Mouse (Mus musculus) embryonic facial prominence, embryonic 14.5 days (tissue): ENCODE data around the gene Aqp3. TPM values are rescaled to one million over a fixed set of nuclear protein-coding genes. Genes with fewer than 3 reads are reported as not detected.

Experiments used
- ATAC-seq: fragments of 200-750 bp; cut with Nextera tagmentation; 2 replicates; pipeline ENCODE4 v1.8.0; 2017; ENCODE audit warnings: low read depth, moderate number of reproducible peaks, moderate TSS enrichment
- DNase-seq: peaks from one replicate; pipeline ENCODE4 v3.0.0-alpha.2; 2015; ENCODE audit warnings: low spot score
- H3K27ac ChIP-seq: fragments of 300-500 bp; sonication (generic); replicated peaks from 2 replicates; pipeline ENCODE4 v1.5.1; 2014; ENCODE audit warnings: low read depth, mild to moderate bottlenecking, low read length, moderate library complexity
- H3K27me3 ChIP-seq: fragments of 300-500 bp; sonication (generic); replicated peaks from 2 replicates; pipeline ENCODE4 v1.6.1; 2014; ENCODE audit warnings: low read length; ENCODE audit not compliant: control insufficient read depth, insufficient read depth
- H3K36me3 ChIP-seq: fragments of 300-500 bp; sonication (generic); 2 replicates; pipeline ENCODE4 v1.6.1; 2014; ENCODE audit warnings: low read length, mixed read lengths; ENCODE audit not compliant: control insufficient read depth, insufficient read depth
- H3K4me1 ChIP-seq: fragments of 300-500 bp; sonication (generic); 2 replicates; pipeline ENCODE4 v1.6.1; 2014; ENCODE audit warnings: antibody characterized with exemption, low read length; ENCODE audit not compliant: control insufficient read depth, insufficient read depth
- H3K4me2 ChIP-seq: fragments of 300-500 bp; sonication (generic); 2 replicates; pipeline ENCODE4 v1.6.1; 2014; ENCODE audit warnings: low read depth, mild to moderate bottlenecking, low read length, moderate library complexity, mixed read lengths
- H3K4me3 ChIP-seq: fragments of 300-500 bp; sonication (generic); 2 replicates; pipeline ENCODE4 v1.5.1; 2014; ENCODE audit warnings: low read depth, mild to moderate bottlenecking, low read length
- H3K9ac ChIP-seq: fragments of 300-500 bp; sonication (generic); 2 replicates; pipeline ENCODE4 v1.6.1; 2014; ENCODE audit warnings: low read depth, mild to moderate bottlenecking, low read length, moderate library complexity, mixed read lengths
- H3K9me3 ChIP-seq: fragments of 300-500 bp; sonication (generic); 2 replicates; pipeline ENCODE4 v1.6.1; 2016; ENCODE audit warnings: low read length; ENCODE audit not compliant: control insufficient read depth
- WGBS: fragments of 180-500 bp; shearing (Covaris S2); extraction: QIAGEN DNeasy Blood & Tissue Kit; methylation state at CpG from one replicate; pipeline ENCODE4 v1.1.7; 2014; 5-methylcytosine and 5-hydroxymethylcytosine counted together
- polyA plus RNA-seq: library from polyadenylated mRNA; unstranded; fragments of >200 nt; fragmentation: Nextera tagmentation; extraction: Ambion mirVana; gene quantifications from 2 replicates; pipeline ENCODE4 v1.2.1, GENCODE M21; 2014

Aqp3 gene
- polyA plus RNA-seq, 1 experiment from 2014 or later = 18.4 TPM

GRCm38 (mm10) chr4:41133529-41134291, 35.7 kb upstream of the Aqp3 start:
- no peak overlapping the region; the same call in 1 of the 2 replicates for H3K9ac ChIP-seq
- H3K9me3 ChIP-seq = no peaks in the 10 kb centered on the region
- H3K4me1 ChIP-seq = peaks cover 5% of the 10 kb centered on the region; the same call in 1 of the 2 replicates
- no peak overlapping the region for H3K27ac ChIP-seq
- H3K36me3 ChIP-seq = peaks cover 6% of the 10 kb centered on the region
- H3K27me3 ChIP-seq = no peaks in the 10 kb centered on the region
- ATAC-seq (no peak), DNase-seq (no peak)
- H3K4me2 ChIP-seq = no peak overlapping the region
- H3K4me3 ChIP-seq = no peak overlapping the region
- 71% methylated on average over 6 of the region's 6 CpGs for WGBS

DNA sequence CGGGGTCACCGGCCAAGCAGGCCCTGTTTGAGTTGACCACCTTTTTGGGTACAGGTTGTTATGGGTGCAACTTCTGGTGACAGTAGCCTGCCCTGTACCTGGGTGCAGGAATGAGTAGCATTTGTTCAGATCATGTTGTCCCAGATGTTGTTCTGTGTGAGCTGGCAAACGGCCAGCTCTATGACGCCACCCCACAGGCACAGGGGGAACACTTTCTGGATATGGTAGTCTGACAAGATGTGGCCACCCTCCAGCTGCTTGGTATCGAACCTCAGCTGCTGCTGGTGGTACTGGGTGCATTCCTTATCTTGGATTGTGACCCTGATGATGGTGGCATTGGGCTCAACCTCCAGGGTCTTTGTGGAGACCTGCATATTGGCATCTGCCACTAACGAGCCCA, 34.5 kb upstream of the Aqp3 start:
- H3K4me3 ChIP-seq = no peak overlapping the region
- no peaks in the 10 kb centered on the region for H3K27me3 ChIP-seq
- no peak overlapping the region for H3K9ac ChIP-seq
- WGBS = 73% methylated on average over 6 of the region's 6 CpGs
- no peaks in the 10 kb centered on the region for H3K9me3 ChIP-seq
- H3K4me2 ChIP-seq = no peak overlapping the region
- peaks cover 5% of the 10 kb centered on the region; the same call in 1 of the 2 replicates for H3K4me1 ChIP-seq
- no peak for DNase-seq
- ATAC-seq = no peak
- H3K36me3 ChIP-seq = no peaks in the 10 kb centered on the region
- H3K27ac ChIP-seq = no peak overlapping the region

DNA sequence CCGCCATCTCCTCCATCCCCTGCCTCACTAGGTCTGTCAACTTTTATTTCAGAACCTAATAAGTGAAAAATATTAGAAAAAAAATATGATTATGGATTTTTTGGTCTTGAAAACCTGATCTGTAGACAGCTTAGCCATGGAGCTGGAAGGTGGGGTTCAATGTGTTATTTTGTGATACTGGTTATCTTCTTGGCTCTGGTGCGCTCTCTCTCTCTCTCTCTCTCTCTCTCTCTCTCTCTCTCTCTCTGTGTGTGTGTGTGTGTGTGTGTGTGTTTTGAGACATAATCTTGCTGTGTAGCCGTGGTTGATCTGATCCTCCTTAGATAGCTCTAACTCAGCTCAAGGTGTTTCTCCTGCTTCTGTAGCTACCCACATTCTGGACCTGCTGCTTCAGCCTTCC, 31.9 kb upstream of the Aqp3 start:
- Histone ChIP-seq H3K4me2 (no peak overlapping the region), H3K36me3 (no peaks in the 10 kb centered on the region), H3K27me3 (no peaks in the 10 kb centered on the region), H3K9ac (no peak overlapping the region), H3K4me3 (no peak overlapping the region), H3K4me1 (peaks cover 5% of the 10 kb centered on the region; the same call in 1 of the 2 replicates), H3K9me3 (no peaks in the 10 kb centered on the region), H3K27ac (no peak overlapping the region)
- no peak for ATAC-seq
- WGBS = 78% methylated on average over 3 of the region's 3 CpGs
- DNase-seq = no peak

DNA sequence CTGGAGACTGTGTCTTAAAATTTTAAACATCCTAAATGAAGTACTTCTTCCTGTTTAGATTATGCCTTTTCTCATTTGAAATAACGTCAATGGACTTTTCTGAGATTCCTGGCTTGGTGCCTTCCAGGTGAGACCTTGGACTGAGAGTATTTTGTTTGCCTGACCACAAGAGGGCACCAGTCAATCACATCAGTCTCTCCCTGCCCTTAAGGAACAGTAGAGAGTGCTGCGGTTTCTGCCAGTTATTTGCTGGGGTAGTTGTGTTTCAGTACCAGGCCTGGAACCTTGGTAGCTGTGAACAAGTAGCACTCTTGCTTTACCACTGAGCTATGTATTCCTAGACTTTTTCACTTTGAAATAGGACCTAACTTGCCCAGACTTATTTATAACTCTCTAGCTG, 31.4 kb upstream of the Aqp3 start:
- peaks cover 3% of the 10 kb centered on the region; the same call in 1 of the 2 replicates for H3K4me1 ChIP-seq
- H3K9ac ChIP-seq = no peak overlapping the region
- no peaks in the 10 kb centered on the region for H3K9me3 ChIP-seq
- DNase-seq = peak; percentile 68
- no peak overlapping the region for H3K27ac ChIP-seq
- no peaks in the 10 kb centered on the region for H3K27me3 ChIP-seq
- no peaks in the 10 kb centered on the region for H3K36me3 ChIP-seq
- WGBS = 5% methylated on average over 2 of the region's 2 CpGs
- no peak overlapping the region for H3K4me3 ChIP-seq
- peak; percentile 78 for ATAC-seq
- H3K4me2 ChIP-seq = no peak overlapping the region

DNA sequence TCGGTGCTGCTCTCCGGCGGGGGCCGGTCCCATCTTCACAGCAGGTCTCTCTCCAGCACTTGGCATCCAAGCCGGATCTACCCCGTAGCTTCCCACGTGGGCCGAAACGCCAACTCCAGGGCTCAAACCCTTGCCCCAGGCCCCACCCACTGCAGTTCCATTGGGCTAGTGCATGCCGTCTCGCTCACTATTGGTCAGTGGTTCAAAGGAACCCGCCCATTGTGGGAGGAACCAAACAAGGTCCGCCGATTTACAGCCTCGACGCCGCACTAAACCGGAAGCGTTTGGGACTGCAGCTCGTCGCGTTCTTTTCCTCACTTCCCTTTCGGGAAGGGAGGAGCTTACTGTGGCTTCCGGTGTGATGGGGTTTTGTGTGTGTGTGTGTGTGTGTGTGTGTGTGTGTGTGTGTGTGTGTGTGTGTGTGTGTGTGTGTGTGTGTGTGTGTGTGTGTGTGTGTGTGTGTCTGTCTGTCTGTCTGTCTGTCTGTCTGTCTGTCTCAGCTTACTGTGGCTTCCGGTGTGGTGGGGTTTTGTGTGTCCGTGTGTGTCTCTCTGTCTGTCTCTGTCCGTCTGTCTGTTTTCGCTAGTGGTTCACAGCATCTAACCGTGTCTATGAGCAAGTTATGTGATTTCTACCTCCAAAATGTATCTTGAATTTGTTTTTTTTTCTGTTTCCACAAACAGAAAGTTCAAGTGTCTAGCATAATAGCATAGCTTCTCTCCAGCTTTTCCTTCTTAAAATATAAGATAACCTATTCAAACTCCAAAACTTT, 26.4 kb upstream of the Aqp3 start, which contains the start of gene Nol6:
TSS of gene Nol6 (minus strand) at position 276 of the 772 bp plus-strand sequence.
- H3K36me3 ChIP-seq = peaks cover 35% of the 10 kb centered on the region
- peaks cover 3% of the 10 kb centered on the region; the same call in 1 of the 2 replicates for H3K4me1 ChIP-seq
- H3K27ac ChIP-seq = no peak within 1 kb of the TSS; the same call in 1 of the 2 replicates
- WGBS = under 1% methylated on average over 26 of the region's 29 CpGs
- peak within 1 kb of the TSS; percentile 80 for H3K4me2 ChIP-seq
- no peaks in the 10 kb centered on the region for H3K9me3 ChIP-seq
- H3K4me3 ChIP-seq = peak within 1 kb of the TSS; percentile 69
- DNase-seq (peak; percentile 100), ATAC-seq (peak; percentile 100)
- H3K9ac ChIP-seq = peak within 1 kb of the TSS; percentile 69
- no peaks in the 10 kb centered on the region for H3K27me3 ChIP-seq

- peak; percentile 5; the same call in 1 of the 2 replicates for ATAC-seq
- 67% methylated on average over 11 of the region's 11 CpGs for WGBS
These were observed 20.8 kb upstream of the Aqp3 start for GRCm38 (mm10) chr4:41118706-41119292.

GRCm38 (mm10) chr4:41116817-41117216, 18.8 kb upstream of the Aqp3 start:
- no peak overlapping the region for H3K9ac ChIP-seq
- WGBS = 61% methylated on average over 3 of the region's 3 CpGs
- no peak overlapping the region for H3K4me3 ChIP-seq
- no peak overlapping the region for H3K4me2 ChIP-seq
- H3K36me3 ChIP-seq = peaks cover 80% of the 10 kb centered on the region
- H3K27me3 ChIP-seq = no peaks in the 10 kb centered on the region
- no peak overlapping the region for H3K27ac ChIP-seq
- ATAC-seq (peak; percentile 72), DNase-seq (peak; percentile 56)
- no peaks in the 10 kb centered on the region for H3K4me1 ChIP-seq
- no peaks in the 10 kb centered on the region for H3K9me3 ChIP-seq

More at GRCm38 (mm10) chr4:41118706-41119292, 20.8 kb upstream of the Aqp3 start:
- DNase-seq = peak; percentile 76
- Histone ChIP-seq H3K36me3 (peaks cover 90% of the 10 kb centered on the region), H3K27me3 (no peaks in the 10 kb centered on the region), H3K4me3 (no peak overlapping the region), H3K4me1 (peaks cover 3% of the 10 kb centered on the region; the same call in 1 of the 2 replicates), H3K4me2 (no peak overlapping the region), H3K9me3 (no peaks in the 10 kb centered on the region), H3K9ac (no peak overlapping the region), H3K27ac (no peak overlapping the region)

DNA sequence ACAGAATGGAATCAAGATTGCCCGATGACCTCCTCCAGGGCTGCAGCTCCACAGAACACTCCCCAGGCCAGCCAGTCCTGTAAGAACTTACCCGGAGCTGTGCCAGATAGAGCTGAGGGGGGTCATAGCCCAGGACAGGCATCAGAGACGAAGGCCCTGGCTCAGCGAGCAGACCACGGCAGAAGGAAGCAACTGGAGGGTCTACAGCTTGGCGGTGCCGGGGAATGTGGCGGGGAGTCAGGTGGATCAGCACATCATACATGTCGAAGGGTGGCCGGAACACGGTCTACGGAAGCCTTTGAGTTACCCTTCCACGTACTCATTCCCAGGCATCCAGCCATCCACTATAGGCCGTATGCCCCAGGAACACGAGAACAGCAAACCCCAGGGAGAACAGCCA, 17.8 kb upstream of the Aqp3 start:
- WGBS = 92% methylated on average over 15 of the region's 15 CpGs

More for the DNA sequence above, 17.8 kb upstream of the Aqp3 start:
- DNase-seq (no peak), ATAC-seq (no peak)
- no peaks in the 10 kb centered on the region for H3K4me1 ChIP-seq
- no peak overlapping the region for H3K4me2 ChIP-seq
- no peak overlapping the region for H3K27ac ChIP-seq
- H3K36me3 ChIP-seq = peaks cover 70% of the 10 kb centered on the region
- H3K9ac ChIP-seq = no peak overlapping the region
- no peaks in the 10 kb centered on the region for H3K27me3 ChIP-seq
- H3K4me3 ChIP-seq = no peak overlapping the region
- H3K9me3 ChIP-seq = no peaks in the 10 kb centered on the region
